Mouse (Mus musculus): ENCODE data around the gene Usp39. TPM values are rescaled to one million over a fixed set of nuclear protein-coding genes. Genes with fewer than 3 reads are reported as not detected.

The Usp39 gene
- polyA plus RNA-seq, 1 experiment from 2014 or later, result 113 TPM

- DNase-seq (ENCODE audit: low spot score) (no peak), ATAC-seq (replicated peaks; ENCODE audit: low FRiP score) (no peak)
- Histone ChIP-seq H3K4me3 (ENCODE audit: low read depth, low read length) (no peak overlapping the region), H3K4me1 (replicated peaks; ENCODE audit: control insufficient read depth, insufficient read depth, low read length) (0 out of 2 replicates have a peak, but pooled peaks cover 2% of the 10 kb centered on the region), H3K36me3 (ENCODE audit: control insufficient read depth, insufficient read depth, low read length) (no peaks in the 10 kb centered on the region), H3K4me2 (ENCODE audit: low read depth, low read length, severe bottlenecking) (no peak overlapping the region), H3K9ac (ENCODE audit: low read length) (no peak overlapping the region), H3K27me3 (ENCODE audit: control insufficient read depth, insufficient read depth, low read length) (no peaks in the 10 kb centered on the region), H3K9me3 (ENCODE audit: control insufficient read depth, low read length) (no peaks in the 10 kb centered on the region), H3K27ac (ENCODE audit: low read depth, low read length) (no peak overlapping the region)
- 74% methylated on average over 7 of the region's 7 CpGs for WGBS
Observed at GRCm38 (mm10) chr6:72280410-72280998, 64.5 kb downstream of the Usp39 start.

- no peaks in the 10 kb centered on the region for H3K27me3 ChIP-seq (ENCODE audit: control insufficient read depth, insufficient read depth, low read length)
- DNase-seq (ENCODE audit: low spot score) (no peak), ATAC-seq (replicated peaks; ENCODE audit: low FRiP score) (no peak)
- no peak overlapping the region for H3K27ac ChIP-seq (ENCODE audit: low read depth, low read length)
- no peak overlapping the region for H3K4me3 ChIP-seq (ENCODE audit: low read depth, low read length)
- no peaks in the 10 kb centered on the region for H3K36me3 ChIP-seq (ENCODE audit: control insufficient read depth, insufficient read depth, low read length)
- H3K4me2 ChIP-seq (ENCODE audit: low read depth, low read length, severe bottlenecking), result no peak overlapping the region
- no peaks in the 10 kb centered on the region for H3K4me1 ChIP-seq (replicated peaks; ENCODE audit: control insufficient read depth, insufficient read depth, low read length)
- no peaks in the 10 kb centered on the region for H3K9me3 ChIP-seq (ENCODE audit: control insufficient read depth, low read length)
- H3K9ac ChIP-seq (ENCODE audit: low read length), result no peak overlapping the region
- 89% methylated on average over 7 of the region's 7 CpGs for WGBS
Observed at GRCm38 (mm10) chr6:72279505-72279904, 65.5 kb downstream of the Usp39 start.

- ATAC-seq (replicated peaks; ENCODE audit: low FRiP score) (no peak), DNase-seq (ENCODE audit: low spot score) (no peak)
- H3K4me2 ChIP-seq (ENCODE audit: low read depth, low read length, severe bottlenecking), result no peak overlapping the region
- no peak overlapping the region for H3K27ac ChIP-seq (ENCODE audit: low read depth, low read length)
- no peaks in the 10 kb centered on the region for H3K27me3 ChIP-seq (ENCODE audit: control insufficient read depth, insufficient read depth, low read length)
- H3K9ac ChIP-seq (ENCODE audit: low read length), result no peak overlapping the region
- no peaks in the 10 kb centered on the region for H3K36me3 ChIP-seq (ENCODE audit: control insufficient read depth, insufficient read depth, low read length)
- 75% methylated on average over 4 of the region's 4 CpGs for WGBS
- no peaks in the 10 kb centered on the region for H3K4me1 ChIP-seq (replicated peaks; ENCODE audit: control insufficient read depth, insufficient read depth, low read length)
- no peaks in the 10 kb centered on the region for H3K9me3 ChIP-seq (ENCODE audit: control insufficient read depth, low read length)
- H3K4me3 ChIP-seq (ENCODE audit: low read depth, low read length), result no peak overlapping the region
Observed at GRCm38 (mm10) chr6:72278835-72279234, 66.1 kb downstream of the Usp39 start.

DNA sequence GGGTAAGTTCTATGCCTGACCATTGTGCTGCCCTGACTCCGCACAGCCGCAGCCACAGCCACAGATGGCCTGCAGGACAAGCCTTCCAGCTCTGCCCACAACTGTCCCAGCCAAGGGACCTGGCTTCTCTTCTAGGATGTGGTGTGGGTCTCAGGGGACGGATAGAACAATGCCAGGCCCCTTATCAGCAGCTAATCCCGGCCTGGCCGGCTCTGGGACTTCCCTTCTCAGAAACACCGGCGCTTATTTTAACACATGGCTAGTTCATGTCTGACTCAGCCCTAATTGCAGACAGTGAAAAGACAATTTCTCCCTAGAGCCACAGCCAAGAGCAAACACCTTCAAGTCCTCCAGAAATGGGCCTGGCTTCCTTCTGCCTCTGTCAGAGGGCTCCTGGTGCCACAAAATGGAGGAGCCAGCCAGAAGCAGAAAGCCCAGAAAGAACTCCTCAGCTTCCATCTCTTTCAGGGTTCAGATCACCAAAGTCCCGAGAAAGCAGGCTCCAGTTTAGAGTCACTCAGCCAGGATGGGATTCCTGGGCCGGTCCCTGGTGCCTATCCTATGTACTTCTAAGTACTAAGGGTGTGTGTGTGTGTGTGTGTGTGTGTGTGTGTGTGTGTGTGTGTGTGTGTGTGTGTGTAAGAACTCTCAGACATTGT, 67.3 kb downstream of the Usp39 start:
- Histone ChIP-seq H3K4me2 (ENCODE audit: low read depth, low read length, severe bottlenecking) (no peak overlapping the region), H3K9ac (ENCODE audit: low read length) (no peak overlapping the region), H3K27me3 (ENCODE audit: control insufficient read depth, insufficient read depth, low read length) (no peaks in the 10 kb centered on the region), H3K36me3 (ENCODE audit: control insufficient read depth, insufficient read depth, low read length) (no peaks in the 10 kb centered on the region), H3K9me3 (ENCODE audit: control insufficient read depth, low read length) (no peaks in the 10 kb centered on the region), H3K4me3 (ENCODE audit: low read depth, low read length) (no peak overlapping the region), H3K4me1 (replicated peaks; ENCODE audit: control insufficient read depth, insufficient read depth, low read length) (no peaks in the 10 kb centered on the region), H3K27ac (ENCODE audit: low read depth, low read length) (no peak overlapping the region)
- ATAC-seq (replicated peaks; ENCODE audit: low FRiP score) (no peak), DNase-seq (ENCODE audit: low spot score) (no peak)
- WGBS, result 78% methylated on average over 9 of the region's 9 CpGs

GRCm38 (mm10) chr6:72276972-72277441, 68.0 kb downstream of the Usp39 start:
- H3K4me3 ChIP-seq (ENCODE audit: low read depth, low read length), result no peak overlapping the region
- no peaks in the 10 kb centered on the region for H3K27me3 ChIP-seq (ENCODE audit: control insufficient read depth, insufficient read depth, low read length)
- H3K36me3 ChIP-seq (ENCODE audit: control insufficient read depth, insufficient read depth, low read length), result no peaks in the 10 kb centered on the region
- 86% methylated on average over 13 of the region's 13 CpGs for WGBS
- H3K4me1 ChIP-seq (replicated peaks; ENCODE audit: control insufficient read depth, insufficient read depth, low read length), result no peaks in the 10 kb centered on the region
- no peak overlapping the region for H3K9ac ChIP-seq (ENCODE audit: low read length)
- ATAC-seq (replicated peaks; ENCODE audit: low FRiP score), result no peak
- no peaks in the 10 kb centered on the region for H3K9me3 ChIP-seq (ENCODE audit: control insufficient read depth, low read length)
- H3K27ac ChIP-seq (ENCODE audit: low read depth, low read length), result no peak overlapping the region
- no peak overlapping the region for H3K4me2 ChIP-seq (ENCODE audit: low read depth, low read length, severe bottlenecking)
- no peak for DNase-seq (ENCODE audit: low spot score)

GRCm38 (mm10) chr6:72276141-72276540, 68.8 kb downstream of the Usp39 start:
- DNase-seq (ENCODE audit: low spot score) (no peak), ATAC-seq (replicated peaks; ENCODE audit: low FRiP score) (no peak)
- no peak overlapping the region for H3K27ac ChIP-seq (ENCODE audit: low read depth, low read length)
- no peaks in the 10 kb centered on the region for H3K27me3 ChIP-seq (ENCODE audit: control insufficient read depth, insufficient read depth, low read length)
- no peaks in the 10 kb centered on the region for H3K9me3 ChIP-seq (ENCODE audit: control insufficient read depth, low read length)
- H3K4me3 ChIP-seq (ENCODE audit: low read depth, low read length), result no peak overlapping the region
- 90% methylated on average over 6 of the region's 6 CpGs for WGBS
- H3K36me3 ChIP-seq (ENCODE audit: control insufficient read depth, insufficient read depth, low read length), result no peaks in the 10 kb centered on the region
- no peak overlapping the region for H3K4me2 ChIP-seq (ENCODE audit: low read depth, low read length, severe bottlenecking)
- no peaks in the 10 kb centered on the region for H3K4me1 ChIP-seq (replicated peaks; ENCODE audit: control insufficient read depth, insufficient read depth, low read length)
- no peak overlapping the region for H3K9ac ChIP-seq (ENCODE audit: low read length)

- Histone ChIP-seq H3K4me2 (ENCODE audit: low read depth, low read length, severe bottlenecking) (no peak overlapping the region), H3K9ac (ENCODE audit: low read length) (no peak overlapping the region), H3K9me3 (ENCODE audit: control insufficient read depth, low read length) (no peaks in the 10 kb centered on the region), H3K27me3 (ENCODE audit: control insufficient read depth, insufficient read depth, low read length) (no peaks in the 10 kb centered on the region), H3K4me1 (replicated peaks; ENCODE audit: control insufficient read depth, insufficient read depth, low read length) (no peaks in the 10 kb centered on the region), H3K4me3 (ENCODE audit: low read depth, low read length) (no peak overlapping the region), H3K27ac (ENCODE audit: low read depth, low read length) (no peak overlapping the region), H3K36me3 (ENCODE audit: control insufficient read depth, insufficient read depth, low read length) (no peaks in the 10 kb centered on the region)
- DNase-seq (ENCODE audit: low spot score) (no peak), ATAC-seq (replicated peaks; ENCODE audit: low FRiP score) (no peak)
- 86% methylated on average over 4 of the region's 4 CpGs for WGBS
Observed at GRCm38 (mm10) chr6:72275527-72275926, 69.5 kb downstream of the Usp39 start.

GRCm38 (mm10) chr6:72273153-72273552, 71.8 kb downstream of the Usp39 start:
- H3K4me3 ChIP-seq (ENCODE audit: low read depth, low read length), result no peak overlapping the region
- DNase-seq (ENCODE audit: low spot score), result no peak
- no peak overlapping the region for H3K9ac ChIP-seq (ENCODE audit: low read length)
- no peak for ATAC-seq (replicated peaks; ENCODE audit: low FRiP score)
- H3K4me2 ChIP-seq (ENCODE audit: low read depth, low read length, severe bottlenecking), result no peak overlapping the region
- H3K36me3 ChIP-seq (ENCODE audit: control insufficient read depth, insufficient read depth, low read length), result no peaks in the 10 kb centered on the region
- no peaks in the 10 kb centered on the region for H3K9me3 ChIP-seq (ENCODE audit: control insufficient read depth, low read length)
- WGBS, result 81% methylated on average over 6 of the region's 6 CpGs
- H3K4me1 ChIP-seq (replicated peaks; ENCODE audit: control insufficient read depth, insufficient read depth, low read length), result no peaks in the 10 kb centered on the region
- no peaks in the 10 kb centered on the region for H3K27me3 ChIP-seq (ENCODE audit: control insufficient read depth, insufficient read depth, low read length)
- no peak overlapping the region for H3K27ac ChIP-seq (ENCODE audit: low read depth, low read length)

GRCm38 (mm10) chr6:72272161-72272696, 72.8 kb downstream of the Usp39 start:
- H3K27me3 ChIP-seq (ENCODE audit: control insufficient read depth, insufficient read depth, low read length), result no peaks in the 10 kb centered on the region
- no peak overlapping the region for H3K4me3 ChIP-seq (ENCODE audit: low read depth, low read length)
- 91% methylated on average over 10 of the region's 10 CpGs for WGBS
- H3K4me2 ChIP-seq (ENCODE audit: low read depth, low read length, severe bottlenecking), result no peak overlapping the region
- no peaks in the 10 kb centered on the region for H3K4me1 ChIP-seq (replicated peaks; ENCODE audit: control insufficient read depth, insufficient read depth, low read length)
- H3K9ac ChIP-seq (ENCODE audit: low read length), result no peak overlapping the region
- H3K9me3 ChIP-seq (ENCODE audit: control insufficient read depth, low read length), result no peaks in the 10 kb centered on the region
- no peaks in the 10 kb centered on the region for H3K36me3 ChIP-seq (ENCODE audit: control insufficient read depth, insufficient read depth, low read length)
- no peak overlapping the region for H3K27ac ChIP-seq (ENCODE audit: low read depth, low read length)
- DNase-seq (ENCODE audit: low spot score) (no peak), ATAC-seq (replicated peaks; ENCODE audit: low FRiP score) (no peak)
